Mouse (Mus musculus): Measurements from ENCODE around the gene Defa35. TPM values are rescaled to one million over a fixed set of nuclear protein-coding genes. Genes with fewer than 3 reads are reported as not detected.
"Not testable (repeated sequence)": the region's sequence is repeated elsewhere in the genome, so short reads cannot be mapped to it uniquely, and the experiment has no call there.

Defa35 gene
- not detected for total RNA-seq (2021)
- long read RNA-seq, experiment 1 = 0 reads
- long read RNA-seq, experiment 2 = 0 reads

GRCm38 (mm10) chr8:21064738-21065137 lies at the start of gene Defa35:
Gene Defa35 (plus strand): TSS chr8:21065038.
- intact Hi-C loops (cut with DNase I; ENCODE audit: low total_unique reads); DNase-seq: not testable (repeated sequence)

GRCm38 (mm10) chr8:21025245-21025644 lies 39.6 kb upstream of the Defa35 start, which contains the start of gene Defa21:
Gene Defa21 (plus strand): TSS chr8:21025545.
- DNase-seq; intact Hi-C loops (cut with DNase I; ENCODE audit: low total_unique reads): not testable (repeated sequence)

- intact Hi-C loops (cut with DNase I; ENCODE audit: low total_unique reads); DNase-seq: not testable (repeated sequence)
Observed at GRCm38 (mm10) chr8:21054747-21055146, 10.1 kb upstream of the Defa35 start, which contains the start of gene Defa23. Gene Defa23 (plus strand): TSS chr8:21055047.

DNA sequence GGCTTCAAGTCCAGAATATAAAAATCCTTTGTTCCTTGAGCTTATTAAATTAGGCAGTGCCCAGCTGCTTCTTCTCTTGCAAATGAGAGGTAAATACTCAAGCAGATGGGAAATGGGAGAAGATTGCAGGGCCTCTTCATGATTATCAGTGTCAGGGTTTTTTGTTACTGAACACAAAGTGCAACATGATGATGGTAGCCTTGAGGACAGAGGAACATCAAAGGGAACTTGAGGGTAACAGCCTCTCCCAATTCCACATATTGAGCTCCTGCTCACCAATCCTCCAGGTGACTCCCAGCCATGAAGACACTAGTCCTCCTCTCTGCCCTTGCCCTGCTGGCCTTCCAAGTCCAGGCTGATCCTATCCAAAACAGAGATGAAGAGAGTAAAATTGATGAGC lies 19.3 kb downstream of the Defa35 start, which contains the start of gene Defa25:
TSS of gene Defa25 (plus strand) at position 301 of the 400 bp plus-strand sequence.
- intact Hi-C loops (cut with DNase I; ENCODE audit: low total_unique reads); DNase-seq: not testable (repeated sequence)

- DNase-seq = no peak
- intact Hi-C loops (cut with DNase I; ENCODE audit: low total_unique reads) = no loop called here
Observed at GRCm38 (mm10) chr8:21093106-21093505, 28.3 kb downstream of the Defa35 start.

DNA sequence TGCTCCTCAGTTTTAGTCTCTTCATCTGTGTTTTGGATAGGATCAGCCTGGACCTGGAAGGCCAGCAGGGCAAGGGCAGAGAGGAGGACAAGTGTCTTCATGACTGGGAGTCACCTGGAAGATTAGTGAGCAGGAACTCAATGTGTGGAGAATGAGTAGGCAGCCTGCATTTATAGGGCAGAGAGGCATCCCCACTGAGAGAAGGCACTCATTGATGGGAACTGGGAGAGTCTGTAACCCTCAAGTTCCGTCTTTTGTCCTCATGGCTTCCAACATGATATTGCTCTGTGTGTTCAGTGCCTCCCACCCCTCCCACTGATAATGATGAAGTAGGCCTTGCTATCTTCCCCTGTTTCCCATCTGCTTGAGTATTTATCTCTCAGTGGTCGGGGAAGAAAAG lies 31.1 kb downstream of the Defa35 start, which contains the start of gene Gm14851:
TSS of gene Gm14851 (minus strand) at position 101 of the 400 bp plus-strand sequence.
- intact Hi-C loops (cut with DNase I; ENCODE audit: low total_unique reads); DNase-seq: not testable (repeated sequence)

Other genes starting within 250 kb of the Defa35 start
- not detected for gene Defb33, start 172.4 kb upstream of the Defa35 start, total RNA-seq (2021)
- gene Gm15056, start 162.4 kb upstream of the Defa35 start, total RNA-seq (2021) = not detected
- not detected for gene Gm6040, start 143.0 kb upstream of the Defa35 start, total RNA-seq (2021)
- not detected for gene AY761185, start 120.3 kb upstream of the Defa35 start, total RNA-seq (2021)
- gene Defa21, start 39.5 kb upstream of the Defa35 start, total RNA-seq (2021) = not detected
- not detected for gene Defa23, start 10.0 kb upstream of the Defa35 start, total RNA-seq (2021)
- not detected for gene Defa25, start 19.4 kb downstream of the Defa35 start, total RNA-seq (2021)
- gene Gm14851, start 31.0 kb downstream of the Defa35 start, total RNA-seq (2021) = not detected
- not detected for gene Defa30, start 69.6 kb downstream of the Defa35 start, total RNA-seq (2021)
- gene Defa22, start 97.2 kb downstream of the Defa35 start, total RNA-seq (2021) = not detected
- not detected for gene Defa31, start 126.6 kb downstream of the Defa35 start, total RNA-seq (2021)
- not detected for gene Gm15293, start 136.5 kb downstream of the Defa35 start, total RNA-seq (2021)
- not detected for gene Gm15292, start 184.7 kb downstream of the Defa35 start, total RNA-seq (2021)